Mouse (Mus musculus) olfactory bulb, adult 2 months (tissue): ENCODE data around the gene Zbtb40.

Experiments
- CTCF ChIP-seq: fragments of 200-500 bp; IDR thresholded peaks from 2 replicates; pipeline ENCODE4 v1.5.1; 2012; ENCODE audit warnings: low read depth, mild to moderate bottlenecking, low read length, moderate library complexity; ENCODE audit not compliant: insufficient read depth
- POLR2A ChIP-seq: fragments of 200-500 bp; IDR thresholded peaks from 2 replicates; pipeline ENCODE4 v1.6.1; 2012; ENCODE audit warnings: mild to moderate bottlenecking, low read depth, low read length, moderate library complexity; ENCODE audit not compliant: insufficient read depth

GRCm38 (mm10) chr4:136937344-136937743 lies 111.3 kb downstream of the Zbtb40 start:
- TF ChIP-seq CTCF: no peak
- TF ChIP-seq POLR2A: no peak
